Mouse (Mus musculus) intestine, embryonic 15.5 days (tissue): ENCODE data around the gene Hapln4. TPM values are rescaled to one million over a fixed set of nuclear protein-coding genes. Genes with fewer than 3 reads are reported as not detected.
A peak's percentile ranks its signal among the peaks of the same experiment; 100 is the strongest.
"Not testable (repeated sequence)": the region's sequence is repeated elsewhere in the genome, so short reads cannot be mapped to it uniquely, and the experiment has no call there.

ENCODE experiments used
- ATAC-seq: fragments of 200-750 bp; cut with Nextera tagmentation; 2 replicates; pipeline ENCODE4 v1.8.0; 2017; ENCODE audit warnings: moderate TSS enrichment, moderate library complexity
- H3K27ac ChIP-seq: fragments of 300-500 bp; sonication (generic); 2 replicates; pipeline ENCODE4 v1.5.1; 2015; ENCODE audit warnings: mild to moderate bottlenecking, inconsistent platforms
- H3K27me3 ChIP-seq: fragments of 300-500 bp; sonication (generic); replicated peaks from 2 replicates; pipeline ENCODE4 v1.6.1; 2015; ENCODE audit warnings: inconsistent platforms
- H3K36me3 ChIP-seq: fragments of 300-500 bp; sonication (generic); 2 replicates; pipeline ENCODE4 v1.6.1; 2015; ENCODE audit warnings: inconsistent platforms
- H3K4me1 ChIP-seq: fragments of 300-500 bp; sonication (generic); replicated peaks from 2 replicates; pipeline ENCODE4 v1.6.1; 2015; ENCODE audit warnings: inconsistent platforms
- H3K4me2 ChIP-seq: fragments of 300-500 bp; sonication (generic); replicated peaks from 2 replicates; pipeline ENCODE4 v1.6.1; 2015; ENCODE audit warnings: mild to moderate bottlenecking, inconsistent platforms
- H3K4me3 ChIP-seq: fragments of 300-500 bp; sonication (generic); replicated peaks from 2 replicates; pipeline ENCODE4 v1.5.1; 2015; ENCODE audit warnings: inconsistent platforms
- H3K9ac ChIP-seq: fragments of 300-500 bp; sonication (generic); 2 replicates; pipeline ENCODE4 v1.6.1; 2015; ENCODE audit warnings: inconsistent platforms
- H3K9me3 ChIP-seq: fragments of 300-500 bp; sonication (generic); 2 replicates; pipeline ENCODE4 v1.6.1; 2016; ENCODE audit warnings: inconsistent platforms
- WGBS: fragments of 180-500 bp; shearing (Covaris S2); methylation state at CpG from one replicate; pipeline ENCODE4 v1.1.7; 2015; 5-methylcytosine and 5-hydroxymethylcytosine counted together
- polyA plus RNA-seq: library from polyadenylated mRNA; unstranded; fragments of >200 nt; fragmentation: Nextera tagmentation; extraction: Ambion mirVana; gene quantifications from 2 replicates; pipeline ENCODE4 v1.2.1, GENCODE M21; 2015

Gene Hapln4
- 0.06 and 0.11 TPM in 2 replicates for polyA plus RNA-seq

DNA sequence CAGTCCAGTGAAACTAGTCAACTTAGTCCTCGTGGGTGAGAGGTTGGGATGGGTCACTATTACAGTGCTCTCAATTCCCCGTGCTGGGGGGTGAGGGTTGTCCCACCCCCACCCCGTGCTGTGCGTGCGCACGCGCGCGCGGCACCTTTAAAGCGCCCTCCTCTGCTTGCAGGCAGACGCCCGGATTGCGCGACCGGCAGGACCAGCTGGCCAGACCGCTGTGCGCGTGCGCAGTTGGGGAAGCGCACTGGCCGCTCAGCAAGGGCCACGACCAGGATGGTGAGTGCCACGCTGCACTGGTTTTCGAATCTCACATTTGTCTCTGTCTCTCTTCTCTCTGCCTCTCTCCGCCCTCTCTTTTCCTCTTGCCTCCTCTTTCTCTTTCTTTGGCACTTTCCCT lies at the start of gene Hapln4:
Hapln4 (plus strand) TSS at position 173 of the 400 bp plus-strand sequence.
- 0 out of 2 replicates have a peak within 1 kb of the TSS, but pooled peaks have one; percentile 16 for H3K9ac ChIP-seq
- H3K36me3 ChIP-seq = no peaks in the 10 kb centered on the region
- peaks cover 23% of the 10 kb centered on the region for H3K4me1 ChIP-seq
- WGBS = under 1% methylated on average over 26 of the region's 26 CpGs
- H3K4me3 ChIP-seq = peak within 1 kb of the TSS; percentile 28
- no peak within 1 kb of the TSS for H3K27ac ChIP-seq
- H3K4me2 ChIP-seq = peak within 1 kb of the TSS; percentile 68
- peak; percentile 46; the same call in 1 of the 2 replicates for ATAC-seq
- peaks cover 68% of the 10 kb centered on the region for H3K27me3 ChIP-seq
- H3K9me3 ChIP-seq = no peaks in the 10 kb centered on the region

DNA sequence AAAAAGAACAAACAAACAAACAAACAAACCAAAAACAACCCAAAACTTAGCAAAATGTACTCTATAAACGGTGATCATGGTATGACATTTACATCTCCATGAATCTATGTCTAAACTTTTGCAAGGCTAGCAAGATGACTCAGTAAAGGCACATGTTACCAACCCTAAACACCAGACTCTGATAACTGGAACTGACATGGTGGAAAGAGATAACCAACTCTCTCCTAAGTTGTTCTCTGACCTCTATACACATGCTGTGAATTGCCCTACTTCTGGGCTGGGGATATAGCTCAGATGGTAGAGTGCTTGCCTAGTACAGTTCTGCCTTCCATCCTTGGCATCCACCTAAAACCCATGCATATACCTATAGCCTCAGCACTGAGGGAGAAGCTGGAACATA lies 45.3 kb upstream of the Hapln4 start:
- Histone ChIP-seq H3K27ac (no peak overlapping the region), H3K36me3 (0 out of 2 replicates have a peak, but pooled peaks cover 2% of the 10 kb centered on the region), H3K27me3 (no peaks in the 10 kb centered on the region), H3K4me3 (no peak overlapping the region), H3K9me3 (no peaks in the 10 kb centered on the region), H3K4me2 (no peak overlapping the region), H3K4me1 (peaks cover 10% of the 10 kb centered on the region), H3K9ac (no peak overlapping the region)
- 93% methylated on average over 1 of the region's 1 CpGs for WGBS
- ATAC-seq = no peak

DNA sequence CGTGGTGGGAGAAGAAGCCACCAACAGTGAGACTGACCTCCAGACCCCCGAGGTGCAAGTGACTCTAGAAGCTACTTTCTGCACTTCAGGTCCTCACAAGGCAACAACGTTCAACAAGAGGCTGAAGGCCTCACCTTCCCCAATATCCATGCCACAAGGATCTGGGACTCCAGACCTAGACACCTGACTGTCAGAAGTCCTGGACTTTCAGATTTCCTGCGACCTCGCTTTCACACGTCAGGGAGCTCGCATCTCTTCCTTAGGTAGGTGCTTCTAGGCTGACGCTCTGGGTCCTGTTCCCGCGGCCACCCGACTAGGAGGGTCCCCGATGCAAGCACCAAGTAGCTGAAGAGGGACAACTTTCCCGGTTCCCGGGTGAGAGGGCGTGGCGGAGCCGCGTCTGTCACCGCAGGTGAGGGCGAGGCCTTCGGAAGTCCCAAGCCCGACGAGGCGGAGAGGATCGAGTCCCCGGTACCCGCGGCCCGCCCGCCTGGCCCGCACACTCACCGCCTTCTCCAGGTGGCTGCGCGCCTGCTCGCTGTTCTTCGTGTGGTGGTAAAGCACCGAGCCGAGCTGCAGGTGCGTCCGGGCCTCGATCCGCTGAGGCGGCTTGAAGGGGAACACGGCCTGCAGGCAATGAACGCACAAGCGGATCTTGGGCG lies 41.2 kb upstream of the Hapln4 start:
- under 1% methylated on average over 47 of the region's 47 CpGs for WGBS
- no peak overlapping the region for H3K27ac ChIP-seq

DNA sequence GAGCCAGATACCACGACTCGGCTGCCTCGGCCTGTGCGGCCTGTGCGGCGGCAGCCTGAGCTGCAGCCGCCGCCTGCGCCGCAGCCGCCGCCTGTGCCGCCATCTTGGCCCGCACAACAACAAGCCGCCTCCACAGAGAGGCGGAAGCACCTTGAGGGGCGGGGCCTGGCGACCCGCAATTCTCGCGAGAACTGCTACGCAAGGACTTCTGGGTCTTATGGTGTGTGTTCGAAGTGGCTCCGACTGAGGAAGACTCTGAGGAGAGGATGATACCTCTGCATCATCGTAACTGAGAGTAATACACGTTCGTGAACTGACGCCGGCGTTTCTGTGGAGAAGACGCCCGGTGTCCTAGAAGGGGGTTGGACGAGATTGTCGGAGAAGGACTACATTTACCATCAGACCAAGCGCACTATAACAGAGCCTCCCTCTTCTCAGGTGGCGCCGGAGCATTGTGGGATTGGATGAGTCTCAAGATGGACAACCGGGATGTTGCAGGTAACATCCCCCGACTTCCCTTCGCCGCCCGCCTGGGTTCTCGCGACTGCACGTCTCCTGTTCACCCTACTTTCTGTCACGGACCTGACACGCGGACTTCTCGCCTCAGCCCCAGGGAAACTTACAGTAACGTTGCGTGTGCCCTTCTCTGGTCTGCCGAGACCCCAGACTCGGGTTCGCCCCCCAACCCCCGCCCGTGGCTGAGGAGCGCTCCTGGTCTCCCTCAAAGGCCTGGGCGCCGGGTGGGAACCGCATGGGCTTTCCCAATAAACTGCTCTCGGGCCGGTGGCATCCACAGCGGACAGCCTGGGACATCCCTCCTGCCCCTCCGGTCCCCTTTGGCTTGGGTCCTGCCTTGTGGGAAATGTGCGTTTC lies 40.4 kb upstream of the Hapln4 start, which contains the start of the genes Mau2 and Sugp1:
Mau2 (minus strand) TSS at position 152 of the 873 bp plus-strand sequence.
Sugp1 (plus strand) TSS at position 231 of the 873 bp plus-strand sequence.
- Histone ChIP-seq H3K27me3 (no peaks in the 10 kb centered on the region), H3K9me3 (no peaks in the 10 kb centered on the region), H3K4me1 (peaks cover 21% of the 10 kb centered on the region), H3K4me2 (peak within 1 kb of the TSS; percentile 93), H3K9ac (peak within 1 kb of the TSS; percentile 97), H3K36me3 (no peaks in the 10 kb centered on the region), H3K4me3 (peak within 1 kb of the TSS; percentile 98), H3K27ac (peak within 1 kb of the TSS; percentile 83)
- WGBS = under 1% methylated on average over 65 of the region's 65 CpGs
- ATAC-seq = peak; percentile 99

More for the DNA sequence above, 41.2 kb upstream of the Hapln4 start:
- peaks cover 21% of the 10 kb centered on the region for H3K4me1 ChIP-seq
- no peaks in the 10 kb centered on the region for H3K9me3 ChIP-seq
- H3K4me2 ChIP-seq = peak overlapping the region; percentile 79
- H3K27me3 ChIP-seq = no peaks in the 10 kb centered on the region
- peak overlapping the region; percentile 97 for H3K9ac ChIP-seq
- peak overlapping the region; percentile 98 for H3K4me3 ChIP-seq
- ATAC-seq = peak; percentile 67
- no peaks in the 10 kb centered on the region for H3K36me3 ChIP-seq

DNA sequence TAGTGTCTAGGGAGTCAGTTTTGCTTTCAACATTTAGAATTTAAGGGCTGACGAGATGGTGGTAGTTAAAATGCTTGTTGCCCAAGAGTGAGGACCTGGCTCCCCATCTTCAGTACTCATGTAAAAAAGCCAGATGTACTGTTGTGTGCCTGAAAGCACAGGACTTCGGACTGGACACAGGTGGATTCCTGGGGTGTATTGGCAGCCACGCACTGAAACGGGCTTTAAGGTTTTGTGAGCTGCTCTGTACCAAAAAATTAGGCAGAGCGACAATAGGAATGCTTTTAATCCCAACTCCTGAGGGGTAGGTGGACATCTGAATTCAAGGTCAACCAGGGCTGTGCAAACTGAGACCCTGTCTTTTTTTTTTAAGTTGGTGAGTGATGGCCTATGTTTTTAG lies 39.3 kb upstream of the Hapln4 start:
- Histone ChIP-seq H3K4me3 (peak overlapping the region; percentile 98), H3K27me3 (no peaks in the 10 kb centered on the region), H3K36me3 (no peaks in the 10 kb centered on the region), H3K9me3 (no peaks in the 10 kb centered on the region), H3K4me2 (peak overlapping the region; percentile 93), H3K4me1 (peaks cover 21% of the 10 kb centered on the region), H3K9ac (peak overlapping the region; percentile 97; the same call in 1 of the 2 replicates), H3K27ac (no peak overlapping the region)
- WGBS = 90% methylated on average over 5 of the region's 5 CpGs
- no peak for ATAC-seq

DNA sequence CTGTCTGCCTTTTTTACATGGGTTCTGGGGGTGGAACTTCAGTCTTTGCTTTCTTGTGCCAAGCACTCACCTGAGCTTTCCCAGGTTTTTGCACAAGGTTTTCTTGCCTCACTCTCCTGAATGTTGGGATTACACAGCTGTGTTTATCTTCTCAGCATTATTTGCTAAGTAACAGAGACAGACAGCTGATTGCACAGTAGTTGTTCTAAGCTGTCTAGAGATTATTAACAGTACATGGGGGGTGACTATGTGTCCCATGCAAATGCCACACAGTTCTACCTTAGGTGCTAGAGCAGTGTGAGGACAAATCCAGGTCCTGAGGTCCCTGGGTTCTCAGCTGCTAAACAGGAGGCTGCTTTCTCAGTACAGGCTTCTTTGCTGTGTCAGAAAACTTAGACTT lies 33.6 kb upstream of the Hapln4 start:
- ATAC-seq = no peak
- Histone ChIP-seq H3K9me3 (no peaks in the 10 kb centered on the region), H3K9ac (no peak overlapping the region), H3K4me1 (no peaks in the 10 kb centered on the region), H3K27ac (no peak overlapping the region), H3K27me3 (no peaks in the 10 kb centered on the region), H3K36me3 (peaks cover 21% of the 10 kb centered on the region; the same call in 1 of the 2 replicates), H3K4me3 (no peak overlapping the region), H3K4me2 (no peak overlapping the region)

DNA sequence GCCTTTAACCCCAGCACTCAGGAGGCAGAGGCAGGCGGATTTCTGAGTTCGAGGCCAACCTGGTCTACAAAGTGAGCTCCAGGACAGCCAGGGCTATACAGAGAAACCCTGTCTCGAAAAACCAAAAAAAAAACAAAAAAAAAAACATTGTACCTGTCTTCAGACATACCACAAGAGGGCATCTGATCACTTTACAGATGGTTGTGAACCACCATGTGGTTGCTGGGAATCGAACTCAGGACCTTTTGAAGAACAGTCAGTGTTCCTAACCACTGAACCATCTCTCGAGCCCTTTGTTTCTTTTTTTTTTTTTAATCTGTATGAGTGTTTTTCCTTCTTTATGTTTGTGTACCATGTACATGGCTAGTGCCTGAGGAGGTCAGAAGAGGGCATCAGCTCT lies 32.8 kb upstream of the Hapln4 start:
- not testable (repeated sequence) for H3K4me2 ChIP-seq, H3K9ac ChIP-seq, ATAC-seq, H3K9me3 ChIP-seq, H3K27ac ChIP-seq, H3K4me1 ChIP-seq, H3K27me3 ChIP-seq, H3K4me3 ChIP-seq
- H3K36me3 ChIP-seq = peaks cover 26% of the 10 kb centered on the region; the same call in 1 of the 2 replicates
- WGBS = 87% methylated on average over 5 of the region's 5 CpGs

DNA sequence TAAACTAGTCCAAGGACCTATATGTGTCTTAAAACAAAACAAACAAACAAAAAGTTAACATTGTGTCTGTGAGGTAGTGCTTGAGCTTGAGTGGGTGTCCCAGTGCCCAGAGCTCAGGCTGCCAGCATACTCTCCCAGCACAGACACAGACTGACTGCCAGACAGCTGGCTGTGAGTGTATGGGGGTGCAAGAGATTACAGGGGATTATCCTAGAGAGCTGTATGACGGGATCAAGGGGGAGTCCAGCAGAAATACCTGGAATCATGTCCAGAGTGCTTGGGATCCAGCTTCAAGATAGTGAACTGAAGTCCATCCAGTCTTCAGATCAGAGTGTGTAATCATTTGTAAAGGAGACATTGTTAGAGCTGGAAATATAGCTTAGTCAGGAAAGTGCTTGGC lies 25.5 kb upstream of the Hapln4 start:
- Histone ChIP-seq H3K4me1 (no peaks in the 10 kb centered on the region), H3K36me3 (peaks cover 44% of the 10 kb centered on the region), H3K27me3 (no peaks in the 10 kb centered on the region), H3K9me3 (no peaks in the 10 kb centered on the region), H3K4me3 (no peak overlapping the region), H3K4me2 (no peak overlapping the region), H3K27ac (no peak overlapping the region), H3K9ac (no peak overlapping the region)
- 90% methylated on average over 1 of the region's 1 CpGs for WGBS
- no peak for ATAC-seq

DNA sequence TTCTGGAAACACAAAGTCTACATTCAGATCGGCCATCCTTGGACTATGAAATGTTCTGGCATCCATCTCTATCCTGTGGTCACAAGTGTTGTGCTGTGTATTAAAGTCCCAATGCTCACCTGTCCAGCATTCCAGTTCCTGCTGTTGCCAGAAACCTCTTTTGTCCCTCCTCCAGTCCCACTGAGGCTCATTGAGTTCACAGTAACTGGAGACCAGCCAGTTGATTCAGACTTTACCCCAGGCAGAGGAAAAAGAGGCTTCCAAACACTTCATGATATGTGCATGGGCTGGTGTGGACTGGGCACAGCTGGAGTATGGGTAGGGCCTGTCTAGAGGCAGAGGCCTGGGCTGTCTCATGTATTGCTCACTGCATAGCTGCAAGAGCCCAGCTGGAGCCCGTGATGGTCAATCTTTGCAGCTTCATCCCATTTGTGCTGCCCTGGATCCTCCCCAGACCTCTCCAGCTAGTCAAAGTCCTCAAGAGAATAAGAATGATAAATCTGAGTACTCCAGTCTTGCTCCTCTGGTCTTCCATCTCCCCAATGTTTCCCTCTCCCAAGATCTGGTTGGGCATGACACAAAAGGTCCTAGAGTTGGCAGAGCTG lies 11.3 kb upstream of the Hapln4 start:
- Histone ChIP-seq H3K36me3 (peaks cover 13% of the 10 kb centered on the region), H3K27me3 (no peaks in the 10 kb centered on the region), H3K4me2 (peak overlapping the region; percentile 55), H3K4me3 (peak overlapping the region; percentile 21; the same call in 1 of the 2 replicates), H3K9ac (no peak overlapping the region), H3K4me1 (peaks cover 4% of the 10 kb centered on the region), H3K9me3 (no peaks in the 10 kb centered on the region), H3K27ac (peak overlapping the region; percentile 27; the same call in 1 of the 2 replicates)
- 75% methylated on average over 2 of the region's 2 CpGs for WGBS
- peak; percentile 26 for ATAC-seq

DNA sequence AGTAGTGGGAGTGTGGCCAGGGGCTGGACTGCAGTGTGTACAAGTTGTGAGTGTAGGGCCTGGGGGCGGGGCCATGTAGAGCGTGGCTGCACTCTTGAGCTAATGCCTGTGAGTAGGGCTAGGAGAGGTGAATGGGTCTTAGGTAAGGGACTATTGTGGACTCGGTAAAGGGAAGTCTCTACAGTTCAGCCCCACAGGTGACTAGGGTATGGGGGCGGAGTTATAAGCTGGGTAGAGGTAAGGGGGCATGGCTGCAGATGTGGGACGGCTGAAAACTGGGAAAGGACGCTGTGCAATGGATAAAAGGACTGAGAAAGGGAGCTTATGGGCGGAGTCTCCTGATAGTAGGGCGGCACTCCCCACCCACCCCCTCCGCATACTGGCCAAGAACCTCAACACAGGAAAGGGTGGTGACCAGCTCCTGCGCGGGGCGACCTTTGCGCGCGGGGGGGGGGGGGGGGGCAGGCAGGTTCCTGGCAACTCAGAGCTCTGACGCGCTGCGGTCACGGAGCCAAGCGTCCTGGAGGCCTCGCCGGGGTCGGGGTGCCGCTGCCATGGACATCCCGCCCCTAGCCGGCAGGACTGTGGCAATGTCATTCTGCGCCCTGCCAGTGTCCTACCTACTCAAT lies 10.7 kb upstream of the Hapln4 start, which contains the start of gene Tm6sf2:
Tm6sf2 (plus strand) TSS at position 484 of the 629 bp plus-strand sequence.
- peak within 1 kb of the TSS; percentile 55 for H3K4me2 ChIP-seq
- peaks cover 4% of the 10 kb centered on the region for H3K4me1 ChIP-seq
- WGBS = 11% methylated on average over 21 of the region's 27 CpGs
- no peaks in the 10 kb centered on the region for H3K9me3 ChIP-seq
- peak within 1 kb of the TSS; percentile 21 for H3K4me3 ChIP-seq
- H3K9ac ChIP-seq = peak within 1 kb of the TSS; percentile 21; the same call in 1 of the 2 replicates
- H3K36me3 ChIP-seq = peaks cover 13% of the 10 kb centered on the region
- peak; percentile 89 for ATAC-seq
- no peaks in the 10 kb centered on the region for H3K27me3 ChIP-seq
- H3K27ac ChIP-seq = peak within 1 kb of the TSS; percentile 57

DNA sequence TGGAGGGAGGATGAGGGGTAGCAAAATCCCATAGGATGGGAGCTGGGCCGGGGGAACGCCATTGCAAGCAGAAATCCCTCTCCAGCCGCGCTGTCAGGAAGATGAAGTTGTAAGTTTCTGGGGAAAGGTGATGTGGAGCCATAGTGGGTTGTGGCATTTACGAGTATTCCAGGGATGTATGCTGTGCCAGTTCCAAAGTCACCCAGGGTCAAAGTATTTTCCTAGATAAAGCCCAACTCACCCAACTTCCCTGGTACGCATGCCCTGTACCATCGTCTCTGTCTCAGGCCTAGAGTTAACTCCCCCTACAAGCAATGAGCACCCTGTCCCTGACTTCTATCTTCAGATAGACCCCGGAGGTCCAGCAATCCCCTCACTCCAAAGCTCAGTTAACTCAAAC lies 10.1 kb upstream of the Hapln4 start:
- Histone ChIP-seq H3K4me3 (peak overlapping the region; percentile 21), H3K4me2 (peak overlapping the region; percentile 55), H3K27me3 (no peaks in the 10 kb centered on the region), H3K27ac (peak overlapping the region; percentile 57), H3K4me1 (peaks cover 4% of the 10 kb centered on the region), H3K36me3 (peaks cover 10% of the 10 kb centered on the region), H3K9me3 (no peaks in the 10 kb centered on the region), H3K9ac (peak overlapping the region; percentile 21; the same call in 1 of the 2 replicates)
- 60% methylated on average over 8 of the region's 8 CpGs for WGBS
- ATAC-seq = peak; percentile 52
